Mouse (Mus musculus) myocyte (in vitro differentiated cells): Measurements from ENCODE around the gene Hipk3.

Experiments used
- E2F4 ChIP-seq: IDR thresholded peaks from one replicate; pipeline ENCODE4 v1.6.1; 2011; ENCODE audit warnings: mild to moderate bottlenecking, control low read depth, moderate library complexity; ENCODE audit not compliant: insufficient read depth
- POLR2A ChIP-seq: IDR thresholded peaks from one replicate; pipeline ENCODE4 v1.6.1; 2011; ENCODE audit warnings: low read depth, mild to moderate bottlenecking, control low read depth, moderate library complexity; ENCODE audit not compliant: insufficient read length
- USF1 ChIP-seq: IDR thresholded peaks from one replicate; pipeline ENCODE4 v1.6.1; 2011; ENCODE audit warnings: low read depth, mild to moderate bottlenecking, control low read depth, moderate library complexity

DNA sequence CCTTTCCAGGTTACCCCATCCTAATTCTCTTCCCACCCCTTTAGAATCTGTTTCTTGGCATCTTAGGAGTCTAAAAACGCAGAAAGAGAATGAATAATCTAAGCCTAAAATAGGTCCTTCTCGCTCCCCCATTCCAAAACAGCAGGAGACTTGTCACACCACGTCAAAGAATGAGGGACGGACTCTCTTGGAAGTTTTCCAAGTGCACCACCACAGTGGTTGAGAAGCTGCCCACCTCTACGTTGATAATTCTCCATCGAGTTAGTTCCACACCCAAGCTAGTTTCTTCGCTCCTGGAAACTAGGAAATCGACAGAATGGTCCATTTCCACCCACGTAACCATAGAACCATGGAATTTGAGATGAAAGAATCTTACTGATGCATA lies 547 bp upstream of the Hipk3 start:
- no peak for TF ChIP-seq POLR2A
- no peak for TF ChIP-seq E2F4
- TF ChIP-seq USF1 = no peak
